Mouse (Mus musculus) hindbrain, embryonic 16.5 days (tissue): Measurements from ENCODE around the gene Tstd1. TPM values are rescaled to one million over a fixed set of nuclear protein-coding genes. Genes with fewer than 3 reads are reported as not detected.

Experiments
- ATAC-seq: fragments of 200-750 bp; cut with Nextera tagmentation; 2 replicates; pipeline ENCODE4 v1.8.0; 2017; ENCODE audit warnings: moderate TSS enrichment, moderate library complexity
- H3K27ac ChIP-seq: fragments of 300-500 bp; sonication (generic); 2 replicates; pipeline ENCODE4 v1.5.1; 2014; ENCODE audit warnings: low read depth, mild to moderate bottlenecking, control low read depth, low read length, moderate library complexity
- H3K27me3 ChIP-seq: fragments of 300-500 bp; sonication (generic); replicated peaks from 2 replicates; pipeline ENCODE4 v1.6.1; 2014; ENCODE audit warnings: low read length; ENCODE audit not compliant: control insufficient read depth, insufficient read depth
- H3K36me3 ChIP-seq: fragments of 300-500 bp; sonication (generic); 2 replicates; pipeline ENCODE4 v1.6.1; 2014; ENCODE audit warnings: mild to moderate bottlenecking, low read length, moderate library complexity, mixed read lengths; ENCODE audit not compliant: control insufficient read depth, insufficient read depth
- H3K4me1 ChIP-seq: fragments of 300-500 bp; sonication (generic); 2 replicates; pipeline ENCODE4 v1.6.1; 2014; ENCODE audit warnings: low read depth, low read length; ENCODE audit not compliant: control insufficient read depth, insufficient read depth
- H3K4me2 ChIP-seq: fragments of 300-500 bp; sonication (generic); 2 replicates; pipeline ENCODE4 v1.6.1; 2014; ENCODE audit warnings: mild to moderate bottlenecking, low read length, control low read depth, moderate library complexity
- H3K4me3 ChIP-seq: fragments of 300-500 bp; sonication (generic); 2 replicates; pipeline ENCODE4 v1.5.1; 2014; ENCODE audit warnings: mild to moderate bottlenecking, low read length, control low read depth, moderate library complexity
- H3K9ac ChIP-seq: fragments of 300-500 bp; sonication (generic); 2 replicates; pipeline ENCODE4 v1.6.1; 2014; ENCODE audit warnings: low read depth, mild to moderate bottlenecking, control low read depth, low read length, moderate library complexity
- H3K9me3 ChIP-seq: fragments of 300-500 bp; sonication (generic); 2 replicates; pipeline ENCODE4 v1.6.1; 2014; ENCODE audit warnings: mild to moderate bottlenecking, low read length, moderate library complexity; ENCODE audit not compliant: control insufficient read depth
- WGBS: fragments of 180-500 bp; shearing (Covaris S2); extraction: QIAGEN DNeasy Blood & Tissue Kit; methylation state at CpG from one replicate; pipeline ENCODE4 v1.1.7; 2014; 5-methylcytosine and 5-hydroxymethylcytosine counted together
- polyA plus RNA-seq: library from polyadenylated mRNA; unstranded; fragments of >200 nt; fragmentation: Nextera tagmentation; extraction: Ambion mirVana; gene quantifications from 2 replicates; pipeline ENCODE4 v1.2.1, GENCODE M21; 2015

Tstd1 gene
- polyA plus RNA-seq, 1 experiment from 2014 or later = 6.3 TPM

GRCm38 (mm10) chr1:171442413-171442760 is 23.7 kb downstream of the Tstd1 start:
- no peak overlapping the region for H3K4me3 ChIP-seq
- H3K27ac ChIP-seq = no peak overlapping the region
- peaks cover 4% of the 10 kb centered on the region; the same call in 1 of the 2 replicates for H3K4me1 ChIP-seq
- 53% methylated on average over 8 of the region's 8 CpGs for WGBS
- H3K9me3 ChIP-seq = peaks cover 3% of the 10 kb centered on the region
- no peak overlapping the region for H3K9ac ChIP-seq
- H3K27me3 ChIP-seq = peaks cover 10% of the 10 kb centered on the region
- no peak for ATAC-seq
- no peak overlapping the region for H3K4me2 ChIP-seq
- H3K36me3 ChIP-seq = no peaks in the 10 kb centered on the region

GRCm38 (mm10) chr1:171445050-171445449 is 26.4 kb downstream of the Tstd1 start:
- no peaks in the 10 kb centered on the region for H3K36me3 ChIP-seq
- H3K4me3 ChIP-seq = no peak overlapping the region
- H3K4me2 ChIP-seq = no peak overlapping the region
- H3K9me3 ChIP-seq = peaks cover 3% of the 10 kb centered on the region
- no peak for ATAC-seq
- no peak overlapping the region for H3K27ac ChIP-seq
- no peaks in the 10 kb centered on the region for H3K27me3 ChIP-seq
- 91% methylated on average over 5 of the region's 5 CpGs for whole genome bisulfite sequencing
- H3K4me1 ChIP-seq = no peaks in the 10 kb centered on the region; the same call in 1 of the 2 replicates
- H3K9ac ChIP-seq = no peak overlapping the region

- 85% methylated on average over 7 of the region's 7 CpGs for WGBS
- no peak for ATAC-seq
- no peaks in the 10 kb centered on the region for H3K4me1 ChIP-seq
- H3K27ac ChIP-seq = no peak overlapping the region
- H3K36me3 ChIP-seq = no peaks in the 10 kb centered on the region
- H3K4me2 ChIP-seq = no peak overlapping the region
- H3K27me3 ChIP-seq = no peaks in the 10 kb centered on the region
- H3K4me3 ChIP-seq = no peak overlapping the region
- H3K9me3 ChIP-seq = peaks cover 3% of the 10 kb centered on the region
- no peak overlapping the region for H3K9ac ChIP-seq
Measured at GRCm38 (mm10) chr1:171446854-171447253, 28.2 kb downstream of the Tstd1 start.

- WGBS = 76% methylated on average over 10 of the region's 10 CpGs
- no peak for ATAC-seq
Measured at GRCm38 (mm10) chr1:171447692-171448091, 29.0 kb downstream of the Tstd1 start.

GRCm38 (mm10) chr1:171450062-171450461 is 31.4 kb downstream of the Tstd1 start:
- Histone ChIP-seq H3K4me1 (no peaks in the 10 kb centered on the region), H3K4me3 (no peak overlapping the region), H3K27me3 (no peaks in the 10 kb centered on the region), H3K27ac (no peak overlapping the region), H3K4me2 (no peak overlapping the region), H3K9me3 (no peaks in the 10 kb centered on the region), H3K36me3 (no peaks in the 10 kb centered on the region), H3K9ac (no peak overlapping the region)
- 86% methylated on average over 11 of the region's 11 CpGs for WGBS
- ATAC-seq = no peak

More at GRCm38 (mm10) chr1:171447692-171448091, 29.0 kb downstream of the Tstd1 start:
- no peak overlapping the region for H3K4me2 ChIP-seq
- no peak overlapping the region for H3K4me3 ChIP-seq
- H3K36me3 ChIP-seq = no peaks in the 10 kb centered on the region
- H3K27me3 ChIP-seq = no peaks in the 10 kb centered on the region
- H3K4me1 ChIP-seq = no peaks in the 10 kb centered on the region
- H3K9ac ChIP-seq = no peak overlapping the region
- peaks cover 3% of the 10 kb centered on the region for H3K9me3 ChIP-seq
- no peak overlapping the region for H3K27ac ChIP-seq

- Histone ChIP-seq H3K4me3 (no peak overlapping the region), H3K4me1 (no peaks in the 10 kb centered on the region), H3K27me3 (no peaks in the 10 kb centered on the region), H3K36me3 (no peaks in the 10 kb centered on the region), H3K4me2 (no peak overlapping the region), H3K9me3 (no peaks in the 10 kb centered on the region), H3K27ac (no peak overlapping the region), H3K9ac (no peak overlapping the region)
- WGBS = 85% methylated on average over 10 of the region's 10 CpGs
- ATAC-seq = no peak
Measured at GRCm38 (mm10) chr1:171451001-171451400, 32.3 kb downstream of the Tstd1 start.

GRCm38 (mm10) chr1:171452522-171452921 is 33.9 kb downstream of the Tstd1 start:
- H3K27me3 ChIP-seq = no peaks in the 10 kb centered on the region
- no peak overlapping the region for H3K4me2 ChIP-seq
- no peak overlapping the region for H3K9ac ChIP-seq
- no peaks in the 10 kb centered on the region for H3K9me3 ChIP-seq
- H3K4me1 ChIP-seq = no peaks in the 10 kb centered on the region
- no peak for ATAC-seq
- H3K4me3 ChIP-seq = no peak overlapping the region
- WGBS = 75% methylated on average over 5 of the region's 5 CpGs
- H3K27ac ChIP-seq = no peak overlapping the region
- no peaks in the 10 kb centered on the region for H3K36me3 ChIP-seq

- no peaks in the 10 kb centered on the region for H3K27me3 ChIP-seq
- H3K4me1 ChIP-seq = no peaks in the 10 kb centered on the region
- no peak overlapping the region for H3K9ac ChIP-seq
- no peaks in the 10 kb centered on the region for H3K36me3 ChIP-seq
- no peak for ATAC-seq
- H3K9me3 ChIP-seq = no peaks in the 10 kb centered on the region
- no peak overlapping the region for H3K27ac ChIP-seq
- no peak overlapping the region for H3K4me2 ChIP-seq
- 90% methylated on average over 5 of the region's 5 CpGs for WGBS
- no peak overlapping the region for H3K4me3 ChIP-seq
Measured at GRCm38 (mm10) chr1:171452923-171453322, 34.3 kb downstream of the Tstd1 start.

GRCm38 (mm10) chr1:171454926-171455325 is 36.3 kb downstream of the Tstd1 start:
- Histone ChIP-seq H3K9me3 (no peaks in the 10 kb centered on the region), H3K27me3 (no peaks in the 10 kb centered on the region), H3K9ac (no peak overlapping the region), H3K36me3 (no peaks in the 10 kb centered on the region), H3K4me3 (no peak overlapping the region), H3K4me1 (peaks cover 2% of the 10 kb centered on the region; the same call in 1 of the 2 replicates), H3K27ac (no peak overlapping the region), H3K4me2 (no peak overlapping the region)
- WGBS = 90% methylated on average over 6 of the region's 6 CpGs
- no peak for ATAC-seq

- no peak for ATAC-seq
- no peaks in the 10 kb centered on the region for H3K27me3 ChIP-seq
- WGBS = 97% methylated on average over 1 of the region's 1 CpGs
- no peak overlapping the region for H3K4me3 ChIP-seq
- no peak overlapping the region for H3K9ac ChIP-seq
- H3K4me1 ChIP-seq = peaks cover 2% of the 10 kb centered on the region; the same call in 1 of the 2 replicates
- H3K9me3 ChIP-seq = no peaks in the 10 kb centered on the region
- H3K36me3 ChIP-seq = no peaks in the 10 kb centered on the region
- H3K4me2 ChIP-seq = no peak overlapping the region
- H3K27ac ChIP-seq = no peak overlapping the region
Measured at GRCm38 (mm10) chr1:171457568-171457967, 38.9 kb downstream of the Tstd1 start.
